ENCODE assay signal across 20 mouse cellular contexts in genomic region chr7:37922999-37923398, GRCm38 (mm10).
A peak's percentile ranks its signal among the peaks of the same experiment; 100 is the strongest.
DNase-seq lines count a peak whose midpoint lies in the region; ATAC-seq and TF ChIP-seq lines count a peak whose summit lies in the region.
"Had no signal": no experiment of that assay in that cellular context is flagged by ENCODE, and none has a peak within 500 bp of the region (broad histone marks: within the 10 kb centered on the region; RNA-seq: fewer than 3 reads in every experiment).

No protein-coding gene starts in this region.

- peaks cover 5% of the 10 kb centered on the region; the same call in 1 of the 2 replicates for H3K9me3 ChIP-seq in heart, embryonic 10.5 days
- H3K9me3 ChIP-seq in heart, embryonic 11.5 days (replicated peaks; ENCODE audit: control insufficient read depth, low read length), result no peaks in the 10 kb centered on the region
- no peaks in the 10 kb centered on the region for H3K9me3 ChIP-seq in lung, embryonic 14.5 days (ENCODE audit: low read depth, low read length)
- no peaks in the 10 kb centered on the region for H3K9me3 ChIP-seq in ES-E14 (ENCODE audit: control insufficient read depth, insufficient read depth, low read depth, low read length)
- H3K9me3 ChIP-seq: embryonic facial prominence, embryonic 15.5 days; hindbrain, embryonic 12.5 days had no signal

- no peaks in the 10 kb centered on the region for H3K4me1 ChIP-seq in heart, embryonic 10.5 days
- no peaks in the 10 kb centered on the region for H3K4me1 ChIP-seq in heart, embryonic 11.5 days (ENCODE audit: control insufficient read depth, insufficient read depth, low read length)
- H3K4me1 ChIP-seq in lung, embryonic 14.5 days (ENCODE audit: insufficient read depth), result no peaks in the 10 kb centered on the region
- no peaks in the 10 kb centered on the region for H3K4me1 ChIP-seq in ES-E14 (ENCODE audit: control insufficient read depth in 2 of 2, insufficient read depth in 2 of 2, low read length in 2 of 2, poor library complexity in 1 of 2)
- H3K4me1 ChIP-seq: embryonic facial prominence, embryonic 15.5 days had no signal

- TF ChIP-seq CTCF in lung, embryonic 14.5 days (IDR thresholded peaks at IDR 0.05; ENCODE audit: low read depth), result peak; percentile 46

- H3K27me3 ChIP-seq in heart, embryonic 10.5 days (ENCODE audit: insufficient read depth, poor library complexity, severe bottlenecking), result peaks cover 4% of the 10 kb centered on the region; the same call in 1 of the 2 replicates
- no peaks in the 10 kb centered on the region; the same call in 1 of the 2 replicates for H3K27me3 ChIP-seq in heart, embryonic 11.5 days (ENCODE audit: control insufficient read depth, insufficient read depth, low read length)
- no peaks in the 10 kb centered on the region for H3K27me3 ChIP-seq in lung, embryonic 14.5 days (ENCODE audit: insufficient read depth, low read length)
- H3K27me3 ChIP-seq: embryonic facial prominence, embryonic 15.5 days; hindbrain, embryonic 12.5 days had no signal

- in situ Hi-C loops in ES-E14 (cut with MboI; ENCODE audit: low sequenced_read_pairs in 2 of 2, unreplicated experiment in 2 of 2), result no loop called here

- peak; percentile 58 for DNase-seq in heart, embryonic 10.5 days (ENCODE audit: low spot score)
- DNase-seq in lung, embryonic 14.5 days, result no peak
- no peak for DNase-seq in lung, postnatal 14 days
- peak; percentile 35 for DNase-seq in ES-E14 (ENCODE audit: low read depth, low spot score)
- peak; percentile 74 for DNase-seq in ZHBTc4 (ENCODE audit: low read depth, low spot score)
- DNase-seq in ovary, adult 18-20 months (ENCODE audit: low spot score), result no peak
- DNase-seq: adrenal gland, postnatal 10 days; cerebellum, adult 11 months; cerebellum, postnatal 25 days; embryo, embryonic 11 days; gastrocnemius, postnatal 10 days; lung, postnatal 36 days; right cerebral cortex, postnatal 4 days; thymus, postnatal 36 days had no signal

- H3K4me2 ChIP-seq in heart, embryonic 11.5 days, result no peak overlapping the region
- H3K4me2 ChIP-seq in lung, embryonic 14.5 days, result no peak overlapping the region
- H3K4me2 ChIP-seq: embryonic facial prominence, embryonic 15.5 days; hindbrain, embryonic 12.5 days had no signal

- no peaks in the 10 kb centered on the region for H3K36me3 ChIP-seq in heart, embryonic 10.5 days
- H3K36me3 ChIP-seq in heart, embryonic 11.5 days (ENCODE audit: control insufficient read depth, insufficient read depth, low read length), result no peaks in the 10 kb centered on the region
- no peaks in the 10 kb centered on the region for H3K36me3 ChIP-seq in lung, embryonic 14.5 days (ENCODE audit: insufficient read depth)
- H3K36me3 ChIP-seq in ES-E14 (ENCODE audit: control insufficient read depth, insufficient read depth, low read length, poor library complexity, severe bottlenecking), result no peaks in the 10 kb centered on the region
- H3K36me3 ChIP-seq: embryonic facial prominence, embryonic 15.5 days; forebrain, embryonic 10.5 days; hindbrain, embryonic 12.5 days had no signal

- no peak overlapping the region for H3K4me3 ChIP-seq in heart, embryonic 10.5 days
- H3K4me3 ChIP-seq in heart, embryonic 11.5 days (ENCODE audit: low read depth, low read length), result no peak overlapping the region
- H3K4me3 ChIP-seq in lung, embryonic 14.5 days (ENCODE audit: low read depth, low read length), result no peak overlapping the region
- no peak overlapping the region for H3K4me3 ChIP-seq in ES-E14 (ENCODE audit: insufficient read depth in 1 of 2, low read depth in 1 of 2, low read length in 2 of 2, poor library complexity in 1 of 2, severe bottlenecking in 1 of 2)
- H3K4me3 ChIP-seq: embryonic facial prominence, embryonic 15.5 days; forebrain, embryonic 10.5 days; hindbrain, embryonic 12.5 days had no signal

- ATAC-seq in heart, embryonic 11.5 days (replicated peaks; ENCODE audit: insufficient number of reproducible peaks, low FRiP score, low TSS enrichment), result no peak
- ATAC-seq in lung, embryonic 14.5 days (ENCODE audit: insufficient read depth), result no peak
- ATAC-seq: activated CD4-positive, CD25-positive, alpha-beta regulatory T cell, adult 4 months; midbrain, embryonic 16.5 days had no signal

- no peak overlapping the region for H3K27ac ChIP-seq in heart, embryonic 10.5 days
- no peak overlapping the region for H3K27ac ChIP-seq in heart, embryonic 11.5 days (ENCODE audit: low read depth, low read length)
- H3K27ac ChIP-seq in lung, embryonic 14.5 days (ENCODE audit: low read depth), result no peak overlapping the region
- H3K27ac ChIP-seq in ES-E14 (ENCODE audit: insufficient read depth, low read depth, low read length, poor library complexity, severe bottlenecking), result no peak overlapping the region
- H3K27ac ChIP-seq: embryonic facial prominence, embryonic 15.5 days; forebrain, embryonic 10.5 days; hindbrain, embryonic 12.5 days had no signal

- WGBS in heart, embryonic 10.5 days, result 64% methylated on average over 4 of the region's 4 CpGs
- WGBS in heart, embryonic 11.5 days (ENCODE audit: insufficient replicate concordance), result 57% methylated on average over 4 of the region's 4 CpGs
- WGBS in lung, embryonic 14.5 days, result 74% methylated on average over 4 of the region's 4 CpGs

- H3K9ac ChIP-seq in heart, embryonic 11.5 days (ENCODE audit: low read depth, low read length), result no peak overlapping the region
- no peak overlapping the region for H3K9ac ChIP-seq in lung, embryonic 14.5 days
- H3K9ac ChIP-seq in ES-E14 (ENCODE audit: insufficient read depth, low read depth, low read length, poor library complexity, severe bottlenecking), result no peak overlapping the region
- H3K9ac ChIP-seq: embryonic facial prominence, embryonic 15.5 days; hindbrain, embryonic 12.5 days had no signal

TF ChIP-seq in ES-E14, 5 proteins besides CTCF, POLR2A, EP300 and RAD21:
- TF ChIP-seq ZC3H11A (IDR thresholded peaks at IDR 0.05; ENCODE audit: borderline replicate concordance, low read depth, low read length) (0 out of 2 replicates have a peak, but pooled peaks have one; percentile 14), MAFK (IDR thresholded peaks at IDR 0.05; ENCODE audit: insufficient read depth, low read depth, low read length) (no peak)
TF ChIP-seq in ES-E14: peak in this region for 1.

Comparison
In these comparisons a context has a peak if more than half of its experiments do, and no peak if none do; other contexts are left out.
1. DNase-seq: peak in heart, embryonic 10.5 days (single experiment), ES-E14 (single experiment) and ZHBTc4 (single experiment); none in lung, embryonic 14.5 days (single experiment), lung, postnatal 14 days (single experiment) and ovary, adult 18-20 months (single experiment).